Mouse (Mus musculus) lung, postnatal 0 days (tissue): ENCODE data around the gene Ywhag. TPM values are rescaled to one million over a fixed set of nuclear protein-coding genes. Genes with fewer than 3 reads are reported as not detected.

ENCODE experiments used
- ATAC-seq: fragments of 200-750 bp; cut with Nextera tagmentation; 2 replicates; pipeline ENCODE4 v1.8.0; 2017; ENCODE audit warnings: moderate library complexity
- DNase-seq: peaks from one replicate; pipeline ENCODE4 v3.0.0-alpha.2; 2016; ENCODE audit warnings: low spot score
- H3K27ac ChIP-seq: fragments of 300-500 bp; sonication (generic); 2 replicates; pipeline ENCODE4 v1.5.1; 2014; ENCODE audit warnings: antibody characterized with exemption, mild to moderate bottlenecking, low read length, mixed read lengths
- H3K27me3 ChIP-seq: fragments of 300-500 bp; sonication (generic); replicated peaks from 2 replicates; pipeline ENCODE4 v1.6.1; 2014; ENCODE audit warnings: low read length, mixed read lengths; ENCODE audit not compliant: insufficient read depth
- H3K36me3 ChIP-seq: fragments of 300-500 bp; sonication (generic); 2 replicates; pipeline ENCODE4 v1.6.1; 2014; ENCODE audit warnings: low read length, mixed read lengths; ENCODE audit not compliant: insufficient read depth
- H3K4me1 ChIP-seq: fragments of 300-500 bp; sonication (generic); 2 replicates; pipeline ENCODE4 v1.6.1; 2014; ENCODE audit warnings: antibody characterized with exemption, low read depth, low read length, mixed read lengths; ENCODE audit not compliant: insufficient read depth
- H3K4me2 ChIP-seq: fragments of 300-500 bp; sonication (generic); replicated peaks from 2 replicates; pipeline ENCODE4 v1.6.1; 2014; ENCODE audit warnings: low read depth, mild to moderate bottlenecking, low read length, moderate library complexity, mixed read lengths
- H3K4me3 ChIP-seq: fragments of 300-500 bp; sonication (generic); 2 replicates; pipeline ENCODE4 v1.5.1; 2014; ENCODE audit warnings: low read depth, low read length
- H3K9ac ChIP-seq: fragments of 300-500 bp; sonication (generic); replicated peaks from 2 replicates; pipeline ENCODE4 v1.6.1; 2014; ENCODE audit warnings: low read depth, mild to moderate bottlenecking
- H3K9me3 ChIP-seq: fragments of 300-500 bp; sonication (generic); 2 replicates; pipeline ENCODE4 v1.6.1; 2016; ENCODE audit warnings: low read length, mixed read lengths
- CTCF ChIP-seq: IDR thresholded peaks from 2 replicates; pipeline ENCODE4 v1.5.1; 2016; ENCODE audit warnings: antibody characterized with exemption, mild to moderate bottlenecking
- EP300 ChIP-seq: IDR thresholded peaks from 2 replicates; pipeline ENCODE4 v1.6.1; 2016; ENCODE audit warnings: antibody characterized with exemption, mild to moderate bottlenecking, control low read depth
- WGBS: fragments of 180-500 bp; shearing (Covaris S2); extraction: QIAGEN DNeasy Blood & Tissue Kit; methylation state at CpG from one replicate; pipeline ENCODE4 v1.1.7; 2014; 5-methylcytosine and 5-hydroxymethylcytosine counted together
- polyA plus RNA-seq: library from polyadenylated mRNA; unstranded; fragments of >200 nt; fragmentation: Nextera tagmentation; extraction: Ambion mirVana; gene quantifications from 2 replicates; pipeline ENCODE4 v1.2.1, GENCODE M21; 2015

Gene Ywhag
- polyA plus RNA-seq, 1 experiment from 2014 or later, result 75.5 TPM

DNA sequence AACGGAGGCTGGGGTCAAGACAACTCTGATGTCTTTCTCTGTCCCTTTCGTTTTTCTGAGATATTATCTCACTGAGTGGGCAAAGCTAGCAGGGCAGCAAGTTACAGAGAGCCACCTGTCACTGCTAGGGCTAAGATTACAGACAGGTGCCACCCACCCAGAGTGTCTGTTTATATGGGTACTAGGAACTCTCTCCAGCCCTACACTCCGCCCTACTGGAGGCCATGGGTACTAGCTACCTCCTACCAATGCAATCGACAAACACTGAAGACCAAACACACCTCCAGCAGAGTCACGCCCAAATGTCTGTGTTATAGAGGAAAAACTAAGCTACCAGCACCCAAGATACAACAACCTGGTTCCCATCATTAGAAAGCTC is 16.4 kb downstream of the Ywhag start:
- H3K4me1 ChIP-seq, result peaks cover 17% of the 10 kb centered on the region; the same call in 1 of the 2 replicates
- H3K27ac ChIP-seq, result no peak overlapping the region
- H3K36me3 ChIP-seq, result peaks cover 16% of the 10 kb centered on the region; the same call in 1 of the 2 replicates
- DNase-seq, result no peak
- H3K4me2 ChIP-seq, result no peak overlapping the region
- WGBS, result 91% methylated on average over 5 of the region's 5 CpGs
- H3K4me3 ChIP-seq, result no peak overlapping the region
- H3K27me3 ChIP-seq, result no peaks in the 10 kb centered on the region
- no peak for ATAC-seq
- no peak overlapping the region for H3K9ac ChIP-seq
- TF ChIP-seq CTCF (no peak), EP300 (no peak)
- H3K9me3 ChIP-seq, result no peaks in the 10 kb centered on the region

DNA sequence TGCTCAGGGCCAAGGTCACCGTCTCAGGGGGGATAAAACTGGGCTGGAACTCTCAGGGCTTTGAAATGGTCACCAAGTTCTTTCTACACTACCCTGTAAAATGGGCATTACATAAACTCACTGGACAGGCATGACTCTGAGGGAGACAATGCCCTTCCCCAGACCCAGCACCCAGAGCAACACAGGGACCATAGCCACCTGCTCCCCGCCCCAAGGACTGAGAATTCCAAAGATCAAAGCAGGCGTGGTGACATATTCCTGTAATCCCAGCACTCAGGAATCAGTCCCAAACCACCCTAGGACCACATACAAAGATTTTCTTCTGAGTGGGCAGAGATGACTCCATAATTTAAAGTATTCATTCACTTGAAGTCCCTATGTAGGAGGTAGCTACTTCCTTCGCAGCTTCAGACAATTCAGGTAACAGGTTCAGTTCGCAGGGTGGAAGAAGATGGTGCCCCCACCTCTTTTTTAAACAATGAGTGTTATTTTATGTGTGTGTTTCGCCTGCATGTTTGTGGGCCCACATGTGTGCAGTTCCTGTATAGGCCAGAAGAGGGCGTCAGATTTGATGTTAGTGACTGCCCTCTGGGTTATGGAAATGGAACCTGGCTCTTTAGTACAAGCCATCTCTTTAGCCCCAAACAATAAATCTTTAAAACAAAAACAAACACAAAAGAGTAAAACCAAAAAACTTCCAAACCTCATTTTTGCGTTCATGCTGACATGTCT is 16.9 kb downstream of the Ywhag start:
- TF ChIP-seq EP300, result no peak
- TF ChIP-seq CTCF, result peak; percentile 58
- no peak overlapping the region for H3K9ac ChIP-seq
- H3K27ac ChIP-seq, result peak overlapping the region; percentile 83
- H3K36me3 ChIP-seq, result peaks cover 12% of the 10 kb centered on the region; the same call in 1 of the 2 replicates
- no peak for DNase-seq
- no peak overlapping the region for H3K4me3 ChIP-seq
- no peaks in the 10 kb centered on the region for H3K9me3 ChIP-seq
- H3K4me2 ChIP-seq, result no peak overlapping the region
- H3K27me3 ChIP-seq, result no peaks in the 10 kb centered on the region
- H3K4me1 ChIP-seq, result peaks cover 17% of the 10 kb centered on the region; the same call in 1 of the 2 replicates
- no peak for ATAC-seq
- 92% methylated on average over 8 of the region's 8 CpGs for WGBS

DNA sequence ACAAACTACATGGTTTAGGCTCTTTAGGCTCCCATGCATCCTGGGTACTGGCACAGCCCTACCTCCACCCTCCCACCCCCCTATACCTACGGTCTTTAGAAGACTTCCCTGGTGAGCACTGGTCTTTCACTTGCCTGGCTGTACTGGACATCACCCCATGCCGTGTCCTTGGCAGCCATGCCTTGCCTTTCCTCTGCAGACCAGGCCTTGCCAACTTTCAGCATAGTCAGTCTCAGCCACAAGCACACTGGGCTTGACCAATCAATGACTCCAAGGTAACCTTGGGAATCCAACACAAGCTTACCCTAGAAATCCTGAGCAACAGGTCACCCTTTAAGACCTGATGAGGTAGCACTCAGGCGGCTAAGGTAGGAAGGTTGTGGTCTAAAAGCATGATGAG is 17.8 kb downstream of the Ywhag start:
- Histone ChIP-seq H3K4me2 (no peak overlapping the region), H3K27ac (peak overlapping the region; percentile 83), H3K9me3 (no peaks in the 10 kb centered on the region), H3K9ac (no peak overlapping the region), H3K4me1 (peaks cover 17% of the 10 kb centered on the region; the same call in 1 of the 2 replicates), H3K36me3 (peaks cover 5% of the 10 kb centered on the region; the same call in 1 of the 2 replicates), H3K27me3 (no peaks in the 10 kb centered on the region), H3K4me3 (no peak overlapping the region)
- DNase-seq (no peak), ATAC-seq (no peak)
- TF ChIP-seq CTCF, result no peak
- no peak for TF ChIP-seq EP300
- WGBS, result 67% methylated on average over 3 of the region's 3 CpGs

DNA sequence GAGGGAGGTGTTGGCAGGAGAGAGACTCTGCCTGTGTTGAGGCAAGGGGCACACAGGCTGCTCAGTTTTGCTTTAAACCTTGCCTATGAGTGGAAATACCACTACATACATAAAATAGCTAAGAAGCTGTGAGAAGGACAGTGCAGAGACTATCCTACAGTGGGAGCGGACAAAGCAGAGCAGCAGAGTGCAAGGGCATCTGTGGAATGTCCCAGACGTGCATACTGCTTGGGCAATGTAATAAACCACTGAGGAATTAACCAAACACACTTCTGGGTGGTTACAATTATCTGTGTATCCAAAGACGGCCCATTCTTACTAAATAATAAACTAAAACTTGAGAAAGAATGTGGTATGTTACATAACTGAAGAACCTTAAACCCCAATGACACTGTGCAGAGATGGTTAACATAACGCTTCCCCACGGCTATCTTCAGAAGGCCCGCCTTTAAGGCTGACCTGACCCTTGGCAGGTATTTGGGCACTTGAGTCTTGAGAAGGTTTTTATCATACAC is 18.3 kb downstream of the Ywhag start:
- DNase-seq, result peak; percentile 66
- Histone ChIP-seq H3K9ac (no peak overlapping the region), H3K4me1 (peaks cover 17% of the 10 kb centered on the region; the same call in 1 of the 2 replicates), H3K4me3 (no peak overlapping the region), H3K9me3 (no peaks in the 10 kb centered on the region), H3K36me3 (peaks cover 5% of the 10 kb centered on the region), H3K27ac (peak overlapping the region; percentile 83), H3K4me2 (no peak overlapping the region), H3K27me3 (no peaks in the 10 kb centered on the region)
- TF ChIP-seq CTCF (no peak), EP300 (no peak)
- WGBS, result 53% methylated on average over 6 of the region's 6 CpGs
- ATAC-seq, result peak; percentile 62

DNA sequence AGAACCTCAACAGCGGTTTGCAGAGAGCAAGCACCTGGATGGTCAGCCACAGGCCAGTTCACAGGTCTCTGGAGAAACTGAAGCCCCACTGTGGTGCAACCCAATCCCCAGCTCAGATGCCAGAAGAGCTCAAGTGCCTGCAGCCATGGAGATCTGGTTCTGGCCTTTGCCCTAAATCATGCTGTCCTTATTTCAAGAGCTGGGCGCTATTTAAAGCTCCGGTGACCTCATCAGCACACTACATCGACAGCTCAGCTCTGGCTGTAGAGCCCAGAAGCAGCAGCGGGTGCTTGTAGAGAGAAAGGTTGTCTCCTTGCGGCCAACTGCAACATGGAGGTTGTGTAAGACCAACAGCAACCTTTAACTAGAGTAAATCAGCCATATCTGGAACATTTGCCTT is 20.3 kb downstream of the Ywhag start:
- Histone ChIP-seq H3K36me3 (peaks cover 10% of the 10 kb centered on the region), H3K4me3 (no peak overlapping the region), H3K4me2 (no peak overlapping the region), H3K9me3 (no peaks in the 10 kb centered on the region), H3K27me3 (no peaks in the 10 kb centered on the region), H3K27ac (peak overlapping the region; percentile 75), H3K4me1 (peaks cover 17% of the 10 kb centered on the region; the same call in 1 of the 2 replicates), H3K9ac (no peak overlapping the region)
- ATAC-seq, result peak; percentile 79
- DNase-seq, result peak; percentile 93
- WGBS, result 44% methylated on average over 6 of the region's 6 CpGs
- TF ChIP-seq EP300 (peak; percentile 54), CTCF (peak; percentile 48)

DNA sequence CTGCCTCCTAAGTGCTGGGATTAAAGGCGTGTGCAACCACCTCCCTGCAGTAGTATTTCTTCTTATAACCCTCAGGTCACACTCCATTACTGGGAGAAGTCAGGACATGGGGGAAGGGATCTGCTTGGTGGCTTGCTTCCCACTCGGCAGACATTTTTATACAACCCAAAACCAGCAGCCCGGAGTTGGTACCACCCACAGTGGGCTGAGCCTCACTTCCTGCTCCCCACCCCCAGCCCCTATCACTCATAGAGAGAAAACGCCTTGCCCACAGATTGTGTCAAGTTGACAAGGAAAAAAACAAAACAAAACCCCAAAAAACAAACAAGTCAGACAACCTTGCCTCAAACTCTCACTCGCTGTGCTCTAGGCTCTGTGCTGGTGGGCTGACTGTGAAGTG is 21.2 kb downstream of the Ywhag start:
- H3K27ac ChIP-seq, result peak overlapping the region; percentile 75
- H3K36me3 ChIP-seq, result peaks cover 10% of the 10 kb centered on the region
- TF ChIP-seq CTCF, result no peak
- TF ChIP-seq EP300, result no peak
- H3K4me2 ChIP-seq, result no peak overlapping the region
- H3K9me3 ChIP-seq, result no peaks in the 10 kb centered on the region
- 49% methylated on average over 5 of the region's 5 CpGs for whole genome bisulfite sequencing
- H3K4me3 ChIP-seq, result no peak overlapping the region
- no peaks in the 10 kb centered on the region for H3K27me3 ChIP-seq
- H3K4me1 ChIP-seq, result peaks cover 17% of the 10 kb centered on the region; the same call in 1 of the 2 replicates
- no peak overlapping the region for H3K9ac ChIP-seq
- no peak for ATAC-seq
- DNase-seq, result peak; percentile 58
